Mouse (Mus musculus) liver, adult 2 months (tissue): ENCODE data around the gene Tln2. TPM values are rescaled to one million over a fixed set of nuclear protein-coding genes. Genes with fewer than 3 reads are reported as not detected.

Experiments used
- DNase-seq: peaks from one replicate; pipeline ENCODE4 v3.0.0-alpha.2; 2011; ENCODE audit warnings: low read depth, low spot score; ENCODE audit errors: extremely low read depth
- H3K27ac ChIP-seq: fragments of 200-500 bp; replicated peaks from 2 replicates; pipeline ENCODE4 v1.5.1; 2012; ENCODE audit warnings: low read depth, mild to moderate bottlenecking, control low read depth, inconsistent platforms, low read length; ENCODE audit not compliant: insufficient read depth
- H3K27me3 ChIP-seq: fragments of 200-500 bp; 2 replicates; pipeline ENCODE4 v1.6.1; 2012; ENCODE audit warnings: mild to moderate bottlenecking, moderate library complexity, low read length, inconsistent platforms; ENCODE audit not compliant: control insufficient read depth, insufficient read depth
- H3K36me3 ChIP-seq: fragments of 200-500 bp; 2 replicates; pipeline ENCODE4 v1.6.1; 2012; ENCODE audit warnings: low read length, inconsistent platforms; ENCODE audit not compliant: control insufficient read depth, insufficient read depth
- H3K4me1 ChIP-seq: fragments of 200-500 bp; 2 replicates; pipeline ENCODE4 v1.6.1; 2011; ENCODE audit warnings: low read length; ENCODE audit not compliant: control insufficient read depth, insufficient read depth
- H3K4me3 ChIP-seq: fragments of 200-500 bp; 2 replicates; pipeline ENCODE4 v1.5.1; 2011; ENCODE audit warnings: low read depth, mild to moderate bottlenecking, control low read depth, low read length, moderate library complexity; ENCODE audit not compliant: insufficient read depth
- H3K79me2 ChIP-seq: fragments of 200-500 bp; 2 replicates; pipeline ENCODE4 v1.6.1; 2012; ENCODE audit warnings: inconsistent platforms, mild to moderate bottlenecking, low read length, moderate library complexity; ENCODE audit not compliant: control insufficient read depth, insufficient read depth
- H3K9ac ChIP-seq: fragments of 200-500 bp; 2 replicates; pipeline ENCODE4 v1.6.1; 2012; ENCODE audit warnings: low read depth, mild to moderate bottlenecking, control low read depth, inconsistent platforms, low read length
- CTCF ChIP-seq: fragments of 200-500 bp; IDR thresholded peaks from 2 replicates; pipeline ENCODE4 v1.5.1; 2011; ENCODE audit warnings: low read depth, low read length, control low read depth
- POLR2A ChIP-seq: fragments of 200-500 bp; IDR thresholded peaks from 2 replicates; pipeline ENCODE4 v1.6.1; 2011; ENCODE audit warnings: low read length, control low read depth; ENCODE audit not compliant: insufficient read depth; ENCODE audit errors: extremely low read depth
- WGBS: fragments of 180-500 bp; shearing (Covaris S2); methylation state at CpG from one replicate; pipeline ENCODE4 v1.1.7; 2018; 5-methylcytosine and 5-hydroxymethylcytosine counted together
- polyA plus RNA-seq: library from polyadenylated mRNA; depleted of rRNA; stranded (reverse); fragments of >200 nt; gene quantifications from 2 replicates; pipeline ENCODE4 v1.2.3, GENCODE M21; 2012
- total RNA-seq: library from RNA; depleted of rRNA; stranded (reverse); fragments of >200 nt; gene quantifications from 2 replicates; pipeline ENCODE4 v1.2.3, GENCODE M21; 2014

Gene Tln2
- total and polyA plus RNA-seq, 2 experiments: 1.9 to 4.6 TPM

DNA sequence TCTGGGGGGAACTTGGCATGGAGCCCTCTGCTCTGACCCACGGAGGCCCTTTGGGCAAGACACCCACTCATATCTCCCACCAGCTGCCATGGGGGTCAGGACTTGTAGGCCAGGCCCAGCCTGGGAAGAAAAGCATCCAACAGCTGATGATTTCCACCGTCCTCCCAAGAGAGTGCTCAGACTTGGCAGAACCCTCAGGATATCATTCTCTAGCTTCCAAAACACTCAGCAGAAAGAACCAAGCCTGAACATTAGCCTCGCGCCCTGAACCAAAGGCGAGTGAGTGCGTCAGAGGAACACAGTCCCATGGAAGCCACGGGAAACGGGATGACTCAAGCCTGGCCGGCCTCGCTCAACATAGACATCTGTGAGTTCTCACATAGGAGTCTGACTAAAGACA lies 25.4 kb upstream of the Tln2 start:
- WGBS: 94% methylated on average over 10 of the region's 10 CpGs
- Histone ChIP-seq H3K27ac (no peak overlapping the region), H3K79me2 (no peaks in the 10 kb centered on the region; the same call in 1 of the 2 replicates), H3K4me3 (no peak overlapping the region), H3K4me1 (no peaks in the 10 kb centered on the region), H3K9ac (no peak overlapping the region), H3K36me3 (no peaks in the 10 kb centered on the region), H3K27me3 (no peaks in the 10 kb centered on the region)
- TF ChIP-seq POLR2A (no peak), CTCF (no peak)
- peak; percentile 34 for DNase-seq

DNA sequence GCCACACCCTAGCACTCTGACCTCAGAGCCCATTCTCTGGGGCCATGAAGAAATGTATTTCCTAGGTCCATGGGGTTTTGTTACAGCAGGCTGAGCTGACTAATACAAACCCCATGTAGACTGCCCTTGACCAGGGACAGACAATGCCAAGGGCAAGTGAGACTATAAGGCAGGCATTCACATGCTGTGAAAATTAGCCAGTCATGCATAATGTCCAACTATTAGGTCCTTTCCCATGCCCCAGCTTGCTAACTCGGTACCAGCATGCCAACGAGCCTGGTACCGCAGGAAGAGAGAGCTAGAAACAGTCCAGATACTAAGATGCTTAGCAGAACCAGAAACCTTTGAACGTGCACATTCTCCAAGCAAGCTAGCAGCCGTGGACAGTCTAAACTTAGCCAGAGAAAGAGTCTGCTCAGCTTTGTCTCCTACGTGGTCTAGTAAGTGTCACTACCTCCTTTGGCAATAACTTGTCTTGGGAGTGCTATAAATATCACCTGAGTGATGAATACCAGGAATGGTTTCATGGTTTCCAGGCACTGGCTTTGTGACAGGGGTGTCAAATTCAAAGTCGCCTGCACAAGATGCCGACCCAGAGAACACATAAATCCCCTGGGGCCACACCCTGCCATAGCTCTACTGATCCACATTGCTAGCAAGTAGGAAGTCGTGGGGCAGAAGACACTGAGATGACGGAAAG lies 22.2 kb upstream of the Tln2 start:
- H3K27ac ChIP-seq: no peak overlapping the region
- WGBS: 88% methylated on average over 10 of the region's 10 CpGs

DNA sequence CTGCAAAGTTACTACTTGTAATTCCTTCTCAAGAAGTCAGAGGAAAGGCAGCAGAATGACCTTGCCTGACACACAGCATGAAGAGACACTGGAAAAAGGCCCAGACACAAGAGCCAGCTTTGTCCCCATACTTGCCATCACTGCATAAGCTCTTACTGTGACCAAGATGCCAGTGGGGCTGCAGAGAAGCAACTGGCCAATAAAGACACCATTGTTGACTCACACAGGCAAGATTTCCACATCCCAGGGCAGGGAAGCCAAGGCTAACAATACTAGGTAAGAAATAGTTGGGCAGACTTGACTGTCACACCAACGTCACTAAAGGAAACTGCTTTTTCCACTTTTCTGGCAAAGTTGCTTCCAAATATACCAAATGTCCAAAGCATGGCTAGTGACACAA lies 20.0 kb upstream of the Tln2 start:
- no peaks in the 10 kb centered on the region; the same call in 1 of the 2 replicates for H3K79me2 ChIP-seq
- no peak overlapping the region for H3K27ac ChIP-seq
- 33% methylated on average over 1 of the region's 1 CpGs for WGBS
- H3K4me1 ChIP-seq: no peaks in the 10 kb centered on the region
- no peaks in the 10 kb centered on the region for H3K27me3 ChIP-seq
- H3K9ac ChIP-seq: no peak overlapping the region
- TF ChIP-seq CTCF (no peak), POLR2A (no peak)
- H3K4me3 ChIP-seq: no peak overlapping the region
- H3K36me3 ChIP-seq: no peaks in the 10 kb centered on the region
- no peak for DNase-seq

More for the DNA sequence above, 22.2 kb upstream of the Tln2 start:
- H3K79me2 ChIP-seq: no peaks in the 10 kb centered on the region; the same call in 1 of the 2 replicates
- H3K4me1 ChIP-seq: no peaks in the 10 kb centered on the region
- no peak overlapping the region for H3K9ac ChIP-seq
- no peak for DNase-seq
- no peak for TF ChIP-seq CTCF
- TF ChIP-seq POLR2A: no peak
- H3K4me3 ChIP-seq: no peak overlapping the region
- no peaks in the 10 kb centered on the region for H3K36me3 ChIP-seq
- H3K27me3 ChIP-seq: no peaks in the 10 kb centered on the region

DNA sequence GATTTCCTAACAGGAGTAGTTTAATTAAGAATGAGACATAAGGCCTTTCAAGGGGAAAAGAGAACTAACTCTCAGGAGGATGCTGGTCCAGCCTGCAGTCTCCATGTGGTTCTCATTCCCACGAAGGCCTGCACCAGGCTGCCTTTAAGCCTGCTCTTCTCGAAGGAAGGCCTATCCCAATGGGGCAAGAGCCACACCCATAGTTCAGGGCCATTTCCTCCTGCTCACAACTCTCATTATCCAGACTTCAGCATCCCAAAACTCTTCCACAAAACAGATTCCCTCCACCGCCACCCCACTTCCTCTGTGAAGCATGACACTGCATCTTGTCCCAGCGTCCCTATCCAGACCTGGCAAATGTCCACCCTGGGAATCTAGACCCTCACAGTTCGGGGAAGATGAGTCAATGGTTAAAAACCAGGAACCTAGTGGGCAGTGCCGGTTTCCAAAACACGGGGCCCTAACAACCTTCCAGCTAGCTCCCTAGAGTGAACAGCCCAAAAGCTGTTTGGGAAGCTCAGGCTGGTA lies 15.3 kb upstream of the Tln2 start:
- Histone ChIP-seq H3K79me2 (no peaks in the 10 kb centered on the region), H3K27ac (0 out of 2 replicates have a peak overlapping the region, but pooled peaks have one; percentile 21), H3K4me1 (no peaks in the 10 kb centered on the region), H3K4me3 (no peak overlapping the region), H3K27me3 (no peaks in the 10 kb centered on the region), H3K36me3 (no peaks in the 10 kb centered on the region), H3K9ac (no peak overlapping the region)
- DNase-seq: no peak
- 70% methylated on average over 7 of the region's 7 CpGs for WGBS
- no peak for TF ChIP-seq CTCF
- TF ChIP-seq POLR2A: no peak

DNA sequence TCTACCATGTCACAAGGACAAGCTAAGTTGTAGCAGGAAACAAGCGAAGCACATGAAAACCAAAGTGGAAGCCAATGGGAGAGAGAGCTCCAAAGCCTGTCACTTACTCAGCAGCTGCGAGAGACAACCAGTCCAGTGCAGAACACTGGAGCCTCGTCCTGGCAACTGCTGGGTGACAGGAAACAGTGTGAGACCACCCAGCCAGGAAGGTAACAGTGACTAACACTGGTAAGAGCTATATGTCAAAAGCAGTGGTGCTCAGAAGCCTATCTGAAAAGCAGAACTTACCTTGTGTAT lies 14.1 kb upstream of the Tln2 start:
- no peak overlapping the region for H3K9ac ChIP-seq
- no peak overlapping the region for H3K4me3 ChIP-seq
- TF ChIP-seq CTCF: no peak
- TF ChIP-seq POLR2A: no peak
- H3K4me1 ChIP-seq: no peaks in the 10 kb centered on the region
- no peaks in the 10 kb centered on the region for H3K36me3 ChIP-seq
- no peaks in the 10 kb centered on the region for H3K27me3 ChIP-seq
- DNase-seq: no peak
- H3K79me2 ChIP-seq: 0 out of 2 replicates have a peak, but pooled peaks cover 1% of the 10 kb centered on the region
- H3K27ac ChIP-seq: no peak overlapping the region
- 76% methylated on average over 3 of the region's 3 CpGs for WGBS

DNA sequence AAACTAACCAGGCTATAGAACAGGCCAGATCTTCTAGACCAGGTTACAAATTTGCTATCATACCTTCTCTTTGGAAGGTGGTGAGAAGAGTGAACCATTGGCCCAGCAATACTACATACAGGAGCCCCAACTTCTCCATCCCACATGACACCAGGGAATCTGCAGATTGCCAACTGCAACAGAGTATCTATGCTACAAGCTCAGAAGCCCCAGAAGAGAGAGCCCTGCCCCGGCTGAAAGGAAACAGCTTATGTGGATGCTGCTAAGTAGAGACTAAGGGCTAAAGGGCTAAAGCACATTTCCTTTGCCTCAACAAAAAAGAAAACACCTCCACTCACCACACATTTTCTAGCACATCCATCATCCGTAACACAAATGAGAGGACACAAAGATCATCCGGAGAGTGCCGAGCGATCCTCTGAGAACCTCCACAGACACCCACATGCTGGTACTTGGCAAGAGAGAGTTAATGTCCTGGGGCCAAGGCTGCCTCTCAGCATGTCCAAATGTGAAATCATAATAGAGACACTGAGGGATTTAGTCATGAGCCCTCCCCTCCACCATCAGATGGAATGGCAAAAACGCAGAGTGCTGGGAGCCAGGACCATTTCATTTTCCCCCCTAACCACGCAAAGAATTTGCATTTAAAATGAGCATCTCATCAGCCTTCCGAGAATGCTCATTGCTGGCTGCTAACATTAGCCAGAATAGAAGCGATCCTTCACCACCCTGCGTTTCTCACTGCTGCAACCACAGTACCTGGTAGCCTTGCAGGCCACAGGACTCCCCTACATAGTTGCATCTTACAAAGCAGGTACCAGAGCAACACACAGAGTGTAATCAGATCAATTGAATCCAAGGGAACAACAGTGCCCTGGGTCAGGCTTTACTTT lies 13.5 kb upstream of the Tln2 start:
- no peak for DNase-seq
- WGBS: 82% methylated on average over 10 of the region's 10 CpGs
- no peak for TF ChIP-seq POLR2A
- TF ChIP-seq CTCF: no peak
- Histone ChIP-seq H3K27ac (no peak overlapping the region), H3K9ac (no peak overlapping the region), H3K27me3 (no peaks in the 10 kb centered on the region), H3K4me3 (no peak overlapping the region), H3K79me2 (0 out of 2 replicates have a peak, but pooled peaks cover 3% of the 10 kb centered on the region), H3K4me1 (no peaks in the 10 kb centered on the region), H3K36me3 (no peaks in the 10 kb centered on the region)
